Mouse (Mus musculus): ENCODE data around the gene Gm10696. TPM values are rescaled to one million over a fixed set of nuclear protein-coding genes. Genes with fewer than 3 reads are reported as not detected.

Gm10696 gene
- not detected in 2 replicates for polyA plus RNA-seq (2015; fragmentation: Nextera tagmentation; extraction: Ambion mirVana)

DNA sequence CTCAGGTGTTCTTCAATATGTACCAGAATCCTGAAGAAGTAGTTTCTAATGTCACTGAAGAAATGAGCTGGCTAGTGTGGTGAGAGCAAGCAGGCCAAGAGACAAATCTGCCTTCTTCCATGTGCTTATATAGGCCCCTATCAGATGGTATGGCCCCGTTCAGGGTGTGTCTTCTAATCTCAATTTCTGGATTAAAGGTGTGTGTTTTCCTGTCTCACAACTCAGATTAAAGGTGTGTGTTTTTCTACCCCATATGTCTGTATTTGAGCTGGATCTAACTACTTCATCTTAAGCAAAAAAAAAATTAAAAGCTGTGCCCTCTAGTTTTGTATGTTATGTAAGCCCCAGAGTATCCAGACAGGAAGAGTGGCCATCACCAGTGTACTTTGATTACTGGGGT lies at the start of gene Gm10696:
Gene Gm10696 (minus strand): TSS at position 101 of the 400 bp plus-strand sequence.

GRCm38 (mm10) chr3:94196414-94196813 lies 18.4 kb upstream of the Gm10696 start, which contains the start of gene Gm5286:
Gene Gm5286, plus strand, starts transcription at chr3:94196714.

Other genes with a start within 250 kb of the Gm10696 start
- not detected in 2 replicates for gene Gm9117, start 234.7 kb downstream of the Gm10696 start, polyA plus RNA-seq (2015; fragmentation: Nextera tagmentation; extraction: Ambion mirVana)
- gene Tdpoz5, start 216.9 kb downstream of the Gm10696 start, polyA plus RNA-seq (2015; fragmentation: Nextera tagmentation; extraction: Ambion mirVana) = not detected in 2 replicates
- not detected in 2 replicates for gene Gm9125, start 123.3 kb downstream of the Gm10696 start, polyA plus RNA-seq (2015; fragmentation: Nextera tagmentation; extraction: Ambion mirVana)
- not detected in 2 replicates for gene Gm10697, start 105.5 kb downstream of the Gm10696 start, polyA plus RNA-seq (2015; fragmentation: Nextera tagmentation; extraction: Ambion mirVana)
- gene Gm5286, start 18.5 kb upstream of the Gm10696 start, polyA plus RNA-seq (2015; fragmentation: Nextera tagmentation; extraction: Ambion mirVana) = not detected in 2 replicates
- gene Gm4778, start 85.8 kb upstream of the Gm10696 start, polyA plus RNA-seq (2015; fragmentation: Nextera tagmentation; extraction: Ambion mirVana) = not detected in 2 replicates
- 66.1 and 69.3 TPM in 2 replicates for gene Them4, start 131.9 kb upstream of the Gm10696 start, polyA plus RNA-seq (2015; fragmentation: Nextera tagmentation; extraction: Ambion mirVana)
- 0.21 TPM in 1 of 2 replicates, not detected in the other for gene Them5, start 163.9 kb upstream of the Gm10696 start, polyA plus RNA-seq (2015; fragmentation: Nextera tagmentation; extraction: Ambion mirVana)
- 3.7 and 4.0 TPM in 2 replicates for gene C2cd4d, start 184.2 kb upstream of the Gm10696 start, polyA plus RNA-seq (2015; fragmentation: Nextera tagmentation; extraction: Ambion mirVana)
- 0.18 and 0.51 TPM in 2 replicates for gene Rorc, start 194.6 kb upstream of the Gm10696 start, polyA plus RNA-seq (2015; fragmentation: Nextera tagmentation; extraction: Ambion mirVana)
- gene Lingo4, start 220.3 kb upstream of the Gm10696 start, polyA plus RNA-seq (2015; fragmentation: Nextera tagmentation; extraction: Ambion mirVana) = 3.1 and 3.6 TPM in 2 replicates
- gene Tdrkh, start 235.1 kb upstream of the Gm10696 start, polyA plus RNA-seq (2015; fragmentation: Nextera tagmentation; extraction: Ambion mirVana) = 35.9 and 36.0 TPM in 2 replicates